Mouse (Mus musculus) brain, embryonic 14.5 days (tissue): ENCODE measurements around the gene Arpc1b.

Experiments
- CTCF ChIP-seq: fragments of 200-500 bp; IDR thresholded peaks from 2 replicates; pipeline ENCODE4 v1.5.1; 2012; ENCODE audit warnings: inconsistent platforms, mild to moderate bottlenecking, moderate library complexity, borderline replicate concordance; ENCODE audit not compliant: insufficient read depth, insufficient read length; ENCODE audit errors: extremely low read depth
- POLR2A ChIP-seq: fragments of 200-500 bp; IDR thresholded peaks from 2 replicates; pipeline ENCODE4 v1.6.1; 2012; ENCODE audit warnings: mild to moderate bottlenecking, inconsistent platforms, borderline replicate concordance; ENCODE audit not compliant: poor library complexity, insufficient read depth, insufficient read length, severe bottlenecking; ENCODE audit errors: extremely low read depth

DNA sequence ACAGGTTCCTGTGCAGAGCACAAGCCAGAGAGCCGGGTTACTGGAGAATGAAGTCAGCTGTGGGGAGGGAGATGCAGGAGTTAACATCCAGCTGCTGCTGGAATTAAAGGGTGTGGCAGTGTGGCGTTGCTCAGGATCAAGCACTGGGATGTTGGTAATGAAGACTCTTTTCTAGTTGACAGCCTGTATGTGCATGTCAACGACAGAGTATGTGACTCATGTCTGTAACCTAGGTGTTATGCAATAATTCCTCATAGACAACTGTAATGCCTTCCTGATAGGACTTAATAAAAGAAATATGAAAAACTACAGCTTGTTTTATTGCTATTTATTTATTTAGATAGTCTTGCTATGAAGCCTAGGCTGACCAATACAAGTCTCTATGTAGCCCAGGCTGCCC, 45.2 kb upstream of the Arpc1b start:
- TF ChIP-seq CTCF (no peak), POLR2A (no peak)
